Mouse (Mus musculus) liver, embryonic 18 days (tissue): Measurements from ENCODE around the gene Klk1b26. TPM values are rescaled to one million over a fixed set of nuclear protein-coding genes. Genes with fewer than 3 reads are reported as not detected.

ENCODE experiments used
- polyA plus RNA-seq: library from polyadenylated mRNA; depleted of rRNA; stranded (reverse); fragments of >200 nt; gene quantifications from 2 replicates; pipeline ENCODE4 v1.2.3, GENCODE M21; 2012; rRNA removed

Klk1b26 gene
- not detected in 2 replicates for polyA plus RNA-seq

GRCm38 (mm10) chr7:44011868-44012267, at the start of gene Klk1b26:
Gene Klk1b26 (plus strand): TSS chr7:44012168.

DNA sequence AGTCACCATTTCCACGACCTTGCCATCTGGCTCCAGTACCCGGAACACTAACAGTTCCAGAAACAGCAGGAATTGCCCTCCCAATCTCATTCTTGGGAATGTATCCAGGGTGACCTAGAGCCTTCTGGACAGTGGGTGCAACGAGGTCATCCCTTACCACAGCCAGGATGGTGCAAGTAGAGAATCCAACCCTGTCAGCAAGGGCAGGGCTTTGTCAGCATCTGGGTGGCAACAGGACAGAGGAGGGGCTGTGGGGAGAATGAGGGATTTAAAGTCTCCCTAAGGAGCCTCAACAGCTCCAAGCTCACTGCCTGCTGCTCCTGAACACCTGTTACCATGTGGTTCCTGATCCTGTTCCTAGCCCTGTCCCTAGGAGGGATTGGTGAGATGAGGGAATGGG, 45.5 kb upstream of the Klk1b26 start, which contains the start of gene Klk1b1:
Gene Klk1b1 (plus strand): TSS at position 301 of the 400 bp plus-strand sequence.

GRCm38 (mm10) chr7:43975761-43976160, 36.2 kb upstream of the Klk1b26 start, which contains the start of gene Klk1b9:
Gene Klk1b9 (plus strand): TSS chr7:43976061.

DNA sequence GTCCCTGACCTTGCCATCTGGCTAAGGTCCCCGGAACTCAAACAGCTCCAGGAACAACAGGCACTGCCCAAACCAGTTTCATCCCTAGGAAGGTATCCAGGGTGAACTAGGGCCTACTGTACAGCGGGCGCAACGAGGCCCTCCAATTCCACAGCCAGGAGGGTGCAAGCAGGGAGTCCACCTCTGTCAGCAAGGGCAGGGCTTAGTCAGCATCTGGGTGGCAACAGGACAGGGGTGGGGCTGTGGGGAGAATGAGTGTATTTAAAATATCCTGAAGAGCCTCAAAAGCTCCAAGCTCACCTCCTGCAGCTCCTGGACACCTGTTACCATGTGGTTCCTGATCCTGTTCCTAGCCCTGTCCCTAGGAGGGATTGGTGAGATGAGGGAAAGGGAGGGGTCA, 16.4 kb upstream of the Klk1b26 start, which contains the start of gene Klk1b11:
Gene Klk1b11 (plus strand): TSS at position 301 of the 400 bp plus-strand sequence.

DNA sequence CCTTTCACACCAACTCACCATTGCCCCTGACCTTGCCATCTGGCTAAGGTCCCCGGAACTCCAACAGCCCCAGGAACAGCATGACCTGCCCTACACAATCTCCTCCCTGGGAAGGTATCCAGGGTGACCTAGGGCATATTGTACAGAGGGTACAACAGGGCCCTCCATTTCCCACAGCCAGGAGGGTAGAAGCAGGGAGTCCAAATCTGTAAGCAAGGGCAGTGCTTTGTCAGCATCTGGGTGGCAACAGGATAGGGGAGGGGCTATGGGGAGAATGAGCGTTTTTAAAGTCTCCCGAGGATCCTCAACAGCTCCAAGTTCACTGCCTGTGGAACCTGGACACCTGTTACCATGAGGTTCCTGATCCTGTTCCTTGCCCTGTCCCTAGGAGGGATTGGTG, 40.0 kb downstream of the Klk1b26 start, which contains the start of gene Klk1b27:
Gene Klk1b27 (plus strand): TSS at position 301 of the 400 bp plus-strand sequence.

Other genes starting within 250 kb of the Klk1b26 start
- gene Klk12, start 243.3 kb upstream of the Klk1b26 start, polyA plus RNA-seq: not detected in 2 replicates
- not detected in 2 replicates for gene Klk11, start 237.6 kb upstream of the Klk1b26 start, polyA plus RNA-seq
- gene Klk10, start 231.1 kb upstream of the Klk1b26 start, polyA plus RNA-seq: 0.02 and 0.07 TPM in 2 replicates
- not detected in 2 replicates for gene Klk9, start 220.3 kb upstream of the Klk1b26 start, polyA plus RNA-seq
- 3.3 and 3.8 TPM in 2 replicates for gene Klk8, start 214.6 kb upstream of the Klk1b26 start, polyA plus RNA-seq
- not detected in 2 replicates for gene Klk7, start 200.9 kb upstream of the Klk1b26 start, polyA plus RNA-seq
- not detected in 2 replicates for gene Klk6, start 187.7 kb upstream of the Klk1b26 start, polyA plus RNA-seq
- gene Klk5, start 170.2 kb upstream of the Klk1b26 start, polyA plus RNA-seq: not detected in 2 replicates
- gene Klk4, start 131.0 kb upstream of the Klk1b26 start, polyA plus RNA-seq: not detected in 2 replicates
- not detected in 2 replicates for gene Klk15, start 78.4 kb upstream of the Klk1b26 start, polyA plus RNA-seq
- gene Klk1b8, start 61.5 kb upstream of the Klk1b26 start, polyA plus RNA-seq: not detected in 2 replicates
- gene Klk1b1, start 45.4 kb upstream of the Klk1b26 start, polyA plus RNA-seq: not detected in 2 replicates
- gene Klk1b9, start 36.1 kb upstream of the Klk1b26 start, polyA plus RNA-seq: not detected in 2 replicates
- gene Klk1b11, start 16.3 kb upstream of the Klk1b26 start, polyA plus RNA-seq: not detected in 2 replicates
- gene Klk1b27, start 40.1 kb downstream of the Klk1b26 start, polyA plus RNA-seq: 0.07 and 0.10 TPM in 2 replicates
- not detected in 2 replicates for gene Klk1b21, start 90.2 kb downstream of the Klk1b26 start, polyA plus RNA-seq
- gene Klk1b22, start 100.5 kb downstream of the Klk1b26 start, polyA plus RNA-seq: not detected in 2 replicates
- not detected in 2 replicates for gene Klk1b16, start 124.6 kb downstream of the Klk1b26 start, polyA plus RNA-seq
- not detected in 2 replicates for gene Klk1b24, start 176.1 kb downstream of the Klk1b26 start, polyA plus RNA-seq
- gene Klk1b3, start 186.0 kb downstream of the Klk1b26 start, polyA plus RNA-seq: not detected in 2 replicates
- gene Klk1b4, start 195.3 kb downstream of the Klk1b26 start, polyA plus RNA-seq: 0.13 and 0.50 TPM in 2 replicates
- gene Klk1b5, start 203.8 kb downstream of the Klk1b26 start, polyA plus RNA-seq: not detected in 2 replicates
- gene Klk1, start 213.2 kb downstream of the Klk1b26 start, polyA plus RNA-seq: 0.08 and 0.67 TPM in 2 replicates
- gene Gm36864, start 224.0 kb downstream of the Klk1b26 start, polyA plus RNA-seq: not detected in 2 replicates
- gene 1700028J19Rik, start 234.5 kb downstream of the Klk1b26 start, polyA plus RNA-seq: 0.71 TPM in 2 replicates
- gene 2410002F23Rik, start 234.6 kb downstream of the Klk1b26 start, polyA plus RNA-seq: 33.2 and 37.0 TPM in 2 replicates
- gene Acp4, start 245.2 kb downstream of the Klk1b26 start, polyA plus RNA-seq: not detected in 2 replicates
- not detected in 2 replicates for gene Gm15517, start 249.3 kb downstream of the Klk1b26 start, polyA plus RNA-seq